Mouse (Mus musculus) T-helper 17 cell (primary cell): ENCODE data around the gene Olfml2b.

Experiments
- in situ Hi-C, 2 experiments: fragments of 300-600 bp; cut with MboI, MseI; formaldehyde crosslinking; loops; 1 replicate in 1 of 2; 2 replicates in 1 of 2; pipeline ENCODE4 v1.15.1; 2025; ENCODE audit warnings: high pct_unique_total_duplicates in 2 of 2

Gene Olfml2b

DNA sequence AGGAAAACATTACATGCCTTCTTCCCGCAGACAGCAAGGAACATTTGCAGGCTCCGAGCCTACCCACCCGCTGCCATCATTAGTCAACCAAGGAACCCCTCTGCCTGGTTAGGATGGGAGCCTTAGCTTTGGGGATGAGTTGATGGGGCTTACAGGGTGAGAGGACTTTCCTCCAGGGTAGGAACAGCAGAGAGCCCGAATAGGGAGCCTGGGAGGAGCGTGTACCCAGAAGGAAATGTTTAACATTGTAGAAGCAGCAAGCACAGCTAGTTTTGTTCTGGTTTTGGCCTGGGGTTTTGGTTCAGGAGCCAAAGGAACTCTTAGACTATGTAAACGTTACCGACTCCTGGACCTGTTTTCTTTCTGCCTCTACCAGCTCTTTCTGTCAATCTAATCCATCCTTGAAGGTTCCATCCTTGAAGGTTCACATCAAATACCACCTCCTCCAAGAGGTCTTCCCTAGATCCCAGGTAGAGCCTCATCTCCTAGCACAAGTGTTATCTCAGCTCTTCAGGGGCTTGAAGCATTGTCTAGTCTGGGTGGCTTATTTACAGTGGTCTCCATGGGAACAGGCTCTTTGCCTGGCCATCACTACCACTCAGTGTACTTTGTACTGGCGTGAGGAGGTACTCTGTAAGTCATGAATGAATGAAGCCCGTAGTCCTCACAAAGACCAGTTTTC lies 2.4 kb downstream of the Olfml2b start:
- in situ Hi-C loops: no loop called here

GRCm38 (mm10) chr1:170647381-170647780 lies 3.0 kb downstream of the Olfml2b start:
- in situ Hi-C loops: no loop called here

GRCm38 (mm10) chr1:170647971-170648514 lies 3.7 kb downstream of the Olfml2b start:
- in situ Hi-C loops: no loop called here

DNA sequence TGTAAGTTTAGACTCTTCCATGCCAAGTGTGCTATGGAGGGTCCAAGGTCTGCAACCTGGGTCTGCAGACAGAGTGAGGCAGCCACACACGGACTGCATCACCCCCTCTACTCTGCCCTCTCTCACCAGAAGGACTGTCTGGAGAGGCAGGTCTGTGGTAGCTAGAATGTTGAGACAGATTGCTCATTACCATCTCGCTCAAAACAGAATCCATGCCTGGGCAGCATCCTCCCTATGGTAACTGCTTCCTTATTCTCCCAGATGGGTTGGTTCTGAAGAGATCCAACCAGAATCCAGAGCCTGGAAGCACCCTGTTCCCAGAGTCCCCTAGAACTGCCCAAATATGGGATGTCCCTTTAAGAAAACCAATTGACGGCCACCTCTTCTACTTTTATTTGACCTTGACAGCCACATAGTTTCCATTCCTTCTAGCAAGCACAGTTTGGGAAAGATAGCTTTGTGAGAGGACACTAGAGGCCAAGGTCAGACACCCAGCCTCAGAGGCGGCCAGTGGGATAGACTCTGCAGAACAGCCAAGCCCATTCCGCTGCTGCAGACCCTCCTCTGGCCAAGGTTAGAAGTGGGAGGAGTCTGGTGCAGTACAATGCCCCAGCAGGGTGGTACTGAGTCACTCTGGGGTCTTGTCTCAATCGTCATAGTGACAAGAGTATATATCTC lies 6.9 kb downstream of the Olfml2b start:
- in situ Hi-C loops: no loop called here

DNA sequence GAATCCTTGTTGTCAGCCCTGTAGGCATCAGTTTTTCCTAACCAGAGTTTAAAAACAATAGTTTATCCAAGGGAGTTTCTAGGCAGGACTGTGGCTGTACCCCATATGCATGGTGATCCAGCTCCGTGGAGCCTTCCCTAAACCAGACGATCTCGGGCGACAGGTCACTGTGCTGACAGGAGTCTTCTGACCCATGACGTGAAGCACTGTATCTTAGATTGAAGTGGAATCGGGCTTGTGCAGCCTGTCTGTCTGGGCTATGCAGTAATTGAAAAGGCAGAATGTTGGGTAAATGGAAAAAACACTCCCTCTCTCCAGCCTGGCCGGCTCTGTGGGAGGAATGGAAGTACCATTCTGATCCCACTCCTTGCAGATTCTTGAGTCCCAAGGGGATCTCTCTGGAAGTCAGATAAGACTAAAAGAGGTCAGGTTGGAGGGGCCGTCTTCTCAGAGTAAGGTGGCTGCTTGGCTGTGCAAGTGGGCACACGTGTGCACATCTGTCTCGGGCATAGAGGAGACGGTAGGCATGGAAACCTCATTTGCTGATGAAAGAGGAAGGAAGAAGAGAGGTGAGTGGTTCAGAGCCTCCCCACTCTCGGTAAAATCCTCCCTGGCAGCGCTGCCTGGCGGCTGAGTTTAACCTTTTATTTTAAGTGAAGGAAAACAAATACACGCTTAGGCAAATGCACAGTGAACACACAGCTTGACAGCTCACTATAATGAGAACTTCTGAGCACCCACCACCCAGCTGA lies 7.8 kb downstream of the Olfml2b start:
- in situ Hi-C loops: no loop called here

GRCm38 (mm10) chr1:170655280-170655917 lies 11.1 kb downstream of the Olfml2b start:
- in situ Hi-C loops: no loop called here

GRCm38 (mm10) chr1:170656518-170657227 lies 12.3 kb downstream of the Olfml2b start:
- in situ Hi-C loops: no loop called here

- in situ Hi-C loops: no loop called here
Measured at GRCm38 (mm10) chr1:170657228-170657521, 12.8 kb downstream of the Olfml2b start.

DNA sequence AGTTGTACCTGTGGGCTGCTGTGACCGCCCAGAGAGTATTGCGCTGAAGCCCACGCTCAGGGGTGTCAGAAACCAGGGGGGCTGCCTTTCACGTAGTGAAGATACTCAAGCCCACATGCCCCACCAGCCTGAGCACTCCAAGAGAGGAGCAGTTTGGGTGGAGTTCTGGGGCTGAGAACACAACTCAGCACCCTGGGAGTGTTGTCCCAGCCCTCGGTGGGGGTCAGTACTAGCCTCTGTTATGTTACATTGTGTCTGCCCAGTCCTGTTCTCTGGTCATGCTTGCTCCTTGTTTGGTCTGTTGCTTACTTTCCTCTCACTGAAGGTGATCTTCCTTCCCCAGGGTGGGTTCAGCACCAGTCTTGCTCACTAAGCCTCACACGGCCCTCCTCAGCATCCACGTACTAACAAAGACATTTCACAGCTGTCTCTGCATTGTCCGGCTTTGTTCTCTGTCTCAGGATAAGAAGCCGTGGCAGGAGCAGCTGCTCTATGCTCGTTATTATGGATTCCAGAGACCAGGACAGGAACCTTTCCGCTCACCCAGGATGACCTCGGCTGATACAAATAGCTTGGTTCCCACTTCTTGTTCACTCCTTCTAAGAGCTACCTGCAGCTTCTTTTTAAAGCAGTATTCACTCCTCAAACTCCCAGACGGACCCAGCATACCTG lies 13.4 kb downstream of the Olfml2b start:
- in situ Hi-C loops: no loop called here

DNA sequence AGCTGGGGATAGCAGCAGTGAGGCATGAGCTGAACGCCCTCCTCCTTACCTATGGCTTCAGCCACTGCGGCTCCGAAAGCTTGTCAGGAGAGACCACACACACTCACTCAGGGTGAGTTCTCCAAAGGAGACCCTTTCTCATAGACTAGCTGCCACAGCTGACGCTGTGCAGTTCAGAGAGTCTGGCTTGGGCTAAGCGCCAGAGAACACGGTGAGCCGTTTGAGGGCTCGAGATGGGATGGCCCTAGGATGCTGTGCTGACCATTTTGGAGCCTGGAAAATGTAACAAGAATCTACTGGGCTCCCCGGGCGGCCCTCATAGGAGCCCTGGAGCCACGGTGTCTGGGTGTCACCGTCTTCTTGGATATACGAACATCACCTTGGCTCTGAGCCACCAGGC lies 14.9 kb downstream of the Olfml2b start:
- in situ Hi-C loops: no loop called here

DNA sequence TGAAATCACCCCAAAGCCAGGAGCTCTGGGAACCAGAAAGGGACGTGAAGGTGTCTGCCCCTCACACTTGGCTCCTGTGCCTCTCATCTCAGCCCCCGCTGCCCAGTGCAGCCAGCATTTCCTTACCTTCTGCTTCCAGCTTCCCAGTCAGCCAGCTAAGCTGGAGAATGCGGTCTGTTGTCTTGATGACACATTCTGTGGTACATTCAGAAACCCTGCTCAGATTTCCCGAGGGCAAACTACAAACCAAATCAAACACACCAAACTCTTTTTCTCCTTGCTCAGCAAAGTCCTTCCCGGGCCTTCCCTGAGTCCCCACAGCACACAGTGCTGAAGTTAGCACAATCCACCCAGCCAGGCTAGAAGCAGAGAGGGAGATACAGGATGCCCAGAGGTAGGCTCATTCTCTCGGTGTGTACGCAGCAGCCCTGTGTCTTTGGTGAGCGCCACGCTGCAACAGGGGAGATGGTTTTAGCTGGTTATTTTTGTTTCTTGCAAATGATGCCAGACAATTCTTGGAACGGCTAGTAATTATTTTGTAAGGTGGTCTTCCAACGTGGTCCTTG lies 20.4 kb downstream of the Olfml2b start:
- in situ Hi-C loops: no loop called here

- in situ Hi-C loops: no loop called here
Measured at GRCm38 (mm10) chr1:170665200-170665599, 20.9 kb downstream of the Olfml2b start.

GRCm38 (mm10) chr1:170674184-170674775 lies 29.9 kb downstream of the Olfml2b start:
- in situ Hi-C loops: no loop called here

GRCm38 (mm10) chr1:170677681-170678080 lies 33.3 kb downstream of the Olfml2b start:
- in situ Hi-C loops: no loop called here

- in situ Hi-C loops: no loop called here
Measured at GRCm38 (mm10) chr1:170678861-170679260, 34.5 kb downstream of the Olfml2b start.

DNA sequence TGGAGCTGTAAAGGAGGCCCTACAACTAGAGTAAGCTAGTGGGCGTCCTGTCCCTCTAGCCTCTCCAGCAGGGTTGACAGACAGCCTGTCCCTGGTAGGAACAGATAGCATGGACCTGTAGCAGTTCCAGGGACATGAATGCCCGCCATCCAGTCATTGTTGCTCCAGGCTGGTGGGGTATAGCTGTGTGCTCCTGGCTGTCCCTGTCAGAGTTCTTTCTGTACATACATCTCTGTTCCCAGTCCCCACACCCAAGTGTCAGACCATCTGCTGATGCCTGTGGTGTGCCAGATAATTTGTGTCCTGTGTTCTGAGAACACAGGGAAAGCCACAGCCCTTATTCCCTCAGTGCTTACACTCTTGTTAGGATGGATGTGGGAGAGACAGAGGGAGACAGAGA lies 35.3 kb downstream of the Olfml2b start:
- in situ Hi-C loops: no loop called here

GRCm38 (mm10) chr1:170683863-170684262 lies 39.5 kb downstream of the Olfml2b start:
- in situ Hi-C loops: no loop called here

- in situ Hi-C loops: no loop called here
Measured at GRCm38 (mm10) chr1:170689773-170690172, 45.4 kb downstream of the Olfml2b start.

DNA sequence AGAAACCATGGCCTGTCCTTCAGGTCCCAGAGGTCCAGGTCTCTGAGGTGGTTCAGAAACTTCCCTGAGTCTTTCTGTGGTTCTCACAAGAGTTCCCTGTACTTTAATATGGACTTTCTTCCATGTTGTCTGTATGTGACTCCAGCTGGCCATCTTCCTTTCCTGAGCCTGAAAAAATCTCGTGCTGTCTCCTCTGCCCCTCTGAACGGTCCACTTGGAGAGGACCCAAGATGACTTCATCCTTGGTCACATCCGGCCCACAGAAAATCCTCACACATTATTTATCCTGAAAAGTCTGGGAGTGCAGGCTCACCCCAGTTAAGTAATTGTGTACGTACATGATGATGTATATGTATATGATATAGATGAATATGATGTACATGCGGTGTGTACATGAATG lies 47.0 kb downstream of the Olfml2b start:
- in situ Hi-C loops: no loop called here

GRCm38 (mm10) chr1:170694821-170695291 lies 50.5 kb downstream of the Olfml2b start:
- in situ Hi-C loops: no loop called here
